Mouse (Mus musculus): ENCODE measurements around the gene Prune1. TPM values are rescaled to one million over a fixed set of nuclear protein-coding genes. Genes with fewer than 3 reads are reported as not detected.

The Prune1 gene
- total RNA-seq (2022), result 10 to 100 TPM; 26.8 to 34.8 (median 31.7) TPM

- peak; percentile 98 for DNase-seq
Observed at GRCm38 (mm10) chr3:95281216-95282126, at the start of gene Prune1, which contains the start of gene Mindy1. Prune1 (minus strand) TSS chr3:95282076. Mindy1 (plus strand) TSS chr3:95281345.

GRCm38 (mm10) chr3:95331528-95331927 lies 49.7 kb upstream of the Prune1 start:
- no peak for DNase-seq

GRCm38 (mm10) chr3:95328803-95329404 lies 47.0 kb upstream of the Prune1 start:
- DNase-seq, result no peak

- DNase-seq, result no peak
Observed at GRCm38 (mm10) chr3:95324454-95325144, 42.7 kb upstream of the Prune1 start.

GRCm38 (mm10) chr3:95323429-95323828 lies 41.6 kb upstream of the Prune1 start:
- no peak for DNase-seq

GRCm38 (mm10) chr3:95319701-95320625 lies 38.1 kb upstream of the Prune1 start:
- no peak for DNase-seq

GRCm38 (mm10) chr3:95319110-95319509 lies 37.2 kb upstream of the Prune1 start:
- DNase-seq, result no peak

- peak; percentile 87 for DNase-seq
Observed at GRCm38 (mm10) chr3:95318548-95318947, 36.7 kb upstream of the Prune1 start.

GRCm38 (mm10) chr3:95317414-95318080 lies 35.7 kb upstream of the Prune1 start:
- peak; percentile 65 for DNase-seq

- DNase-seq, result no peak
Observed at GRCm38 (mm10) chr3:95315844-95316550, 34.1 kb upstream of the Prune1 start.

- peak; percentile 86 for DNase-seq
Observed at GRCm38 (mm10) chr3:95315094-95315843, 33.4 kb upstream of the Prune1 start.

- no peak for DNase-seq
Observed at GRCm38 (mm10) chr3:95314486-95315093, 32.7 kb upstream of the Prune1 start, which contains the start of gene Cers2. Cers2 (plus strand) TSS chr3:95314791.

GRCm38 (mm10) chr3:95314075-95314474 lies 32.2 kb upstream of the Prune1 start:
- DNase-seq, result no peak

- no peak for DNase-seq
Observed at GRCm38 (mm10) chr3:95313476-95313875, 31.6 kb upstream of the Prune1 start.

GRCm38 (mm10) chr3:95312623-95313022 lies 30.7 kb upstream of the Prune1 start:
- DNase-seq, result peak; percentile 80

GRCm38 (mm10) chr3:95310968-95311882 lies 29.3 kb upstream of the Prune1 start:
- peak; percentile 52 for DNase-seq

- DNase-seq, result no peak
Observed at GRCm38 (mm10) chr3:95310496-95310895, 28.6 kb upstream of the Prune1 start.

GRCm38 (mm10) chr3:95307100-95307499 lies 25.2 kb upstream of the Prune1 start, which contains the start of gene Anxa9:
Anxa9 (minus strand) TSS chr3:95307176.
- DNase-seq, result no peak

Data from adrenal gland, adult 8-10 months (tissue).